Mouse (Mus musculus) limb, embryonic 13.5 days (tissue): ENCODE results near the gene Phf21a. TPM values are rescaled to one million over a fixed set of nuclear protein-coding genes. Genes with fewer than 3 reads are reported as not detected.

ENCODE experiments used
- ATAC-seq: fragments of 200-750 bp; cut with Nextera tagmentation; 2 replicates; pipeline ENCODE4 v1.8.0; 2017; ENCODE audit warnings: low read depth, moderate number of reproducible peaks, moderate TSS enrichment; ENCODE audit not compliant: low FRiP score
- H3K27ac ChIP-seq: fragments of 300-500 bp; sonication (generic); 2 replicates; pipeline ENCODE4 v1.5.1; 2015; ENCODE audit warnings: inconsistent platforms, mild to moderate bottlenecking, moderate library complexity
- H3K27me3 ChIP-seq: fragments of 300-500 bp; sonication (generic); 2 replicates; pipeline ENCODE4 v1.6.1; 2015; ENCODE audit warnings: mild to moderate bottlenecking, inconsistent platforms
- H3K36me3 ChIP-seq: fragments of 300-500 bp; sonication (generic); 2 replicates; pipeline ENCODE4 v1.6.1; 2015; ENCODE audit warnings: inconsistent platforms, mild to moderate bottlenecking, moderate library complexity
- H3K4me1 ChIP-seq: fragments of 300-500 bp; sonication (generic); 2 replicates; pipeline ENCODE4 v1.6.1; 2015; ENCODE audit warnings: inconsistent platforms
- H3K4me2 ChIP-seq: fragments of 300-500 bp; sonication (generic); replicated peaks from 2 replicates; pipeline ENCODE4 v1.6.1; 2015; ENCODE audit warnings: inconsistent platforms, mild to moderate bottlenecking, moderate library complexity
- H3K4me3 ChIP-seq: fragments of 300-500 bp; sonication (generic); 2 replicates; pipeline ENCODE4 v1.5.1; 2015; ENCODE audit warnings: moderate library complexity, mild to moderate bottlenecking, inconsistent platforms
- H3K9ac ChIP-seq: fragments of 300-500 bp; sonication (generic); 2 replicates; pipeline ENCODE4 v1.6.1; 2015; ENCODE audit warnings: mild to moderate bottlenecking, inconsistent platforms
- H3K9me3 ChIP-seq: fragments of 300-500 bp; sonication (generic); 2 replicates; pipeline ENCODE4 v1.6.1; 2016; ENCODE audit warnings: inconsistent platforms
- WGBS: fragments of 180-500 bp; shearing (Covaris S2); methylation state at CpG from one replicate; pipeline ENCODE4 v1.1.7; 2015; 5-methylcytosine and 5-hydroxymethylcytosine counted together
- polyA plus RNA-seq: library from polyadenylated mRNA; unstranded; fragments of >200 nt; fragmentation: Nextera tagmentation; extraction: Ambion mirVana; gene quantifications from 2 replicates; pipeline ENCODE4 v1.2.1, GENCODE M21; 2015

Gene Phf21a
- polyA plus RNA-seq, 1 experiment from 2014 or later, result 46.8 TPM

DNA sequence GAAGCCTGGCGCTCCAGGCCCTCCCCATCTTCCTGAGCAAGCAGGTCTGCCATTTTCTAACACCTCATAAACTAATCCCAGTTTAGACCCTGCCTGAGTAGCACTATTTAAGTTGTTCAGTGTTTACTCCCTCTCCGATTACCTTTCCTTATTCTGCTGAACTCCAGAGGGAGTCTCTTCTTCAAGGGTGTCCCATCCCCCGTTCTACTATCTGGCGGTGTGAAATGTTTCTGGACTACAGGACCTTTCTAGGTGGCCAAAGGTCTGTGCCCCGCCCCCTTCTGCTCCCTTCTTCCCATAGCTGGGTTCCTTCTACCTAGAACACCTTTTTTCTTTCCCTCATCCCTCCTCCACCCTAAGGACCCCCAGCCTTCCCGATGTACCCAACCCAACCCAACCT lies 32.6 kb upstream of the Phf21a start:
- Histone ChIP-seq H3K9ac (peak overlapping the region; percentile 79; the same call in 1 of the 2 replicates), H3K27ac (no peak overlapping the region)
- WGBS, result 9% methylated on average over 6 of the region's 6 CpGs

DNA sequence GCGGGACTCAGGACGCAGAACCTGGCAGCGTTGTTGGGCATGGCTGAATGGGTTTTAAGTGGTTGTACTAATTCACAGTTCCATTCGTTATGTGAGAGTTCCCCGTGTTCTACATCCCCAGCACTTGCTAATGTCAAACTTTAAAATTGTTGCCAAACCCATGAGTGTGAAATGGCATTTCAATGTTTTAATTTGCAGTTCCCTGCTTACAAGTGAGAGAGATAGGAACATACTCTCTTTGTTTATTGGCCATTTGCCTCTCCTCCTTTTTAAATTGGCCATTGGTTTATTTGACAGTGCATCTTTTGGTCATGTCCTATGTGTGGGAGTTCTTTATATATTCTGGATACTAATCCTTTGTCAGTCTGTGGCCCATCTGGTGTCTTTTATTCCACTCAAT lies 31.6 kb upstream of the Phf21a start:
- WGBS, result 83% methylated on average over 5 of the region's 5 CpGs
- peaks cover 31% of the 10 kb centered on the region for H3K27me3 ChIP-seq
- H3K4me3 ChIP-seq, result no peak overlapping the region

More for the DNA sequence above, 32.6 kb upstream of the Phf21a start:
- H3K4me1 ChIP-seq, result peaks cover 44% of the 10 kb centered on the region
- H3K36me3 ChIP-seq, result no peaks in the 10 kb centered on the region
- H3K27me3 ChIP-seq, result peaks cover 31% of the 10 kb centered on the region
- no peaks in the 10 kb centered on the region for H3K9me3 ChIP-seq
- no peak for ATAC-seq
- peak overlapping the region; percentile 93 for H3K4me2 ChIP-seq
- H3K4me3 ChIP-seq, result peak overlapping the region; percentile 70

DNA sequence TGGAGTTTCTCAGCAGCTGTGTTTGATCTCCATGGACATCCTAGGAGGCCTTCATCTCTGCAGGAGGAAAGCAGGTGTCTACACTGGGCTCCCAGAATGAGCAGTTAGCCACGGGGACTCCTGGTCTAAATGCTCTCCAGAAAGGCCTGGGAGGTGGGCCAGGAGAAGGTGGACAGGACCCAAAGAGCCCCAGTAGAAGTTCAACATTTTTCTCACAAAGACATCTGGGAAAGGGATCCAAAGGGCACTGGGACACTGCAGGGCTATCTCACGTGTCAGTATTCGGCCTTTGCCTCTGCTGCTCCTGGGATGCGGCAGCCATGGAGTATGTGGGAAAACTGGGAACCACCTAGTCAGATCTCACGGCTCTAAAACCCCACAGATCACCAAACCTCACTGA lies 29.8 kb upstream of the Phf21a start:
- peaks cover 18% of the 10 kb centered on the region for H3K4me1 ChIP-seq
- H3K9ac ChIP-seq, result no peak overlapping the region
- 61% methylated on average over 5 of the region's 5 CpGs for WGBS
- no peak for ATAC-seq
- no peaks in the 10 kb centered on the region for H3K36me3 ChIP-seq
- H3K4me3 ChIP-seq, result no peak overlapping the region
- no peaks in the 10 kb centered on the region for H3K9me3 ChIP-seq
- no peak overlapping the region for H3K27ac ChIP-seq
- peaks cover 31% of the 10 kb centered on the region for H3K27me3 ChIP-seq
- H3K4me2 ChIP-seq, result no peak overlapping the region

More for the DNA sequence above, 31.6 kb upstream of the Phf21a start:
- Histone ChIP-seq H3K9me3 (no peaks in the 10 kb centered on the region), H3K36me3 (no peaks in the 10 kb centered on the region), H3K4me2 (no peak overlapping the region), H3K9ac (no peak overlapping the region), H3K4me1 (peaks cover 35% of the 10 kb centered on the region), H3K27ac (no peak overlapping the region)
- ATAC-seq, result no peak

DNA sequence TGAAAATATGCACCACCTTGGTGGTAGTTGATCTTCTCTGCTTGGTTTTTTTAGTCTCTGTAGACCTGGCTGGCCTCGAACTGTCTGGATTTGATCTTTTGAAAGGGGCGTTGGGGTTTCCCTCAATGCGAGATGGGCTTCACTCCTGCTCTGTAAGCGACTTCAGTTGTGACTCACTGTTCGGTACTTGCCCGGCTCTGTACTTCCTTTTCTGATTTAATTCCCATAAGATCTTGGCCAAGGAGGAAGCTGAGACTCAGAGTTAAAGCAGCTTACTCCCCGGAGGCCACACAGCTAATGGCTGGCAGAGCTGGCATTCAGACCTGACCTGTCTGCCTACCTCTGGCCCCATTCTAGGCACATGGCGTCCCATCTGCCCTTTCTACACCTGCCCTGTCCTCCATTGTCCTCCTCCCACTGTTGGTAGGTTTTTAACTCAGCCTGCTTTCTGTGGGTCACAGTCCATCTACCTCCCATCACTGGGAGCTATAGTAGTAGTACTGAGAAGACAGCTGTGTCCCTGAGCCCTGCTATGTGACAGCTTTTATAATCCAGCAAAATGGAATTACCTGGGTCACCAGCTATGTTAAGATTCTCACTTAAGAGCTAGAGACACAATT lies 27.5 kb upstream of the Phf21a start:
- Histone ChIP-seq H3K9ac (no peak overlapping the region), H3K36me3 (no peaks in the 10 kb centered on the region), H3K27ac (no peak overlapping the region), H3K4me1 (peaks cover under 1% of the 10 kb centered on the region; the same call in 1 of the 2 replicates), H3K4me2 (no peak overlapping the region), H3K9me3 (no peaks in the 10 kb centered on the region), H3K27me3 (peaks cover 14% of the 10 kb centered on the region), H3K4me3 (no peak overlapping the region)
- WGBS, result 78% methylated on average over 8 of the region's 8 CpGs
- ATAC-seq, result no peak

DNA sequence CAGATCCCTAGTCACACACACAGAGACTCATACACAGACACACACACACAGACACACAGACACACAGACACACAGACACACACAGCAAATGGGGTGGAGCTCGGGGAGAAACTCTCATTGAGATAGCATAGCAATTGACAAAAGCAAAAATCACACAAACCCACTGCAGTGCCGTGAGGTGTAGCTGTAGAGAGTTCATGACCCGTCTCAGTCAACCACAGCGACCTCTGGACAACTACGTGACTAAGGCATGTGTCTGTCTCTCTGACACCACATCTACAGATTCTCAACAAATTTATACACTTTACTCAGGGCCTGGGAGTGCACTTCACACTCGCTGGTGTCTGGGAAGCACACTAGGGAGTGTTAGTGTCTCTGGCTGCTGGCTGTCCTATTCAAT lies 27.0 kb upstream of the Phf21a start:
- Histone ChIP-seq H3K27ac (no peak overlapping the region), H3K4me1 (no peaks in the 10 kb centered on the region), H3K9me3 (no peaks in the 10 kb centered on the region), H3K4me3 (no peak overlapping the region), H3K36me3 (no peaks in the 10 kb centered on the region), H3K4me2 (no peak overlapping the region), H3K9ac (no peak overlapping the region), H3K27me3 (peaks cover 9% of the 10 kb centered on the region)
- WGBS, result 74% methylated on average over 6 of the region's 6 CpGs
- no peak; the same call in 1 of the 2 replicates for ATAC-seq

GRCm38 (mm10) chr2:92066899-92067298 lies 26.0 kb upstream of the Phf21a start:
- Histone ChIP-seq H3K4me3 (no peak overlapping the region), H3K9me3 (no peaks in the 10 kb centered on the region), H3K27me3 (peaks cover 2% of the 10 kb centered on the region; the same call in 1 of the 2 replicates), H3K27ac (no peak overlapping the region), H3K9ac (no peak overlapping the region), H3K4me2 (no peak overlapping the region), H3K36me3 (no peaks in the 10 kb centered on the region), H3K4me1 (no peaks in the 10 kb centered on the region)
- WGBS, result 61% methylated on average over 1 of the region's 1 CpGs
- ATAC-seq, result no peak

- H3K36me3 ChIP-seq, result no peaks in the 10 kb centered on the region
- no peak overlapping the region for H3K4me2 ChIP-seq
- H3K4me3 ChIP-seq, result no peak overlapping the region
- no peak overlapping the region for H3K9ac ChIP-seq
- ATAC-seq, result no peak
- no peaks in the 10 kb centered on the region for H3K27me3 ChIP-seq
- H3K4me1 ChIP-seq, result no peaks in the 10 kb centered on the region
- WGBS, result 76% methylated on average over 3 of the region's 3 CpGs
- H3K9me3 ChIP-seq, result no peaks in the 10 kb centered on the region
- H3K27ac ChIP-seq, result no peak overlapping the region
Observed at GRCm38 (mm10) chr2:92067600-92067999, 25.3 kb upstream of the Phf21a start.

- H3K9ac ChIP-seq, result no peak overlapping the region
- WGBS, result 61% methylated on average over 5 of the region's 5 CpGs
- no peak overlapping the region for H3K27ac ChIP-seq
- H3K4me3 ChIP-seq, result no peak overlapping the region
- no peaks in the 10 kb centered on the region for H3K36me3 ChIP-seq
- no peak for ATAC-seq
- no peaks in the 10 kb centered on the region for H3K27me3 ChIP-seq
- H3K9me3 ChIP-seq, result no peaks in the 10 kb centered on the region
- no peak overlapping the region for H3K4me2 ChIP-seq
- H3K4me1 ChIP-seq, result no peaks in the 10 kb centered on the region
Observed at GRCm38 (mm10) chr2:92069630-92070029, 23.3 kb upstream of the Phf21a start.

DNA sequence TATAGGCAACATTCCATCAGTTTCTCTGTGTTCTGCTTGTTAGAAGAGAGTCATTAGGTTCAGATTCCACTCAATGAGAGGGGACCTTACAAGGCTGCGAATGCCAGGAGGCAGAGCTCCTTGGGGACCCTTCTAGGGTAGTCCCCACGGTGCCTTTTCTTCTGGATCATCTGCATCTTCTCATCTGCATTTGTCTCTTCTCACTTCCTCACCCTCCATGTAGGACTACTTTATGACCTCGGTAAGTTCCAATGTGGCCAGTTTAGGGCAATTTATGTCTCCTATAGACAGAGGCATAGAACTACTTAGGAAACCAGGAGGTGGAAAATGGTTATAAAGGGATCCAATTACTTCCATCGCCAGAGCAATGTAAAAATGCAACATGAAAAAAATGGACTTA lies 21.8 kb upstream of the Phf21a start:
- no peak for ATAC-seq
- Histone ChIP-seq H3K4me1 (no peaks in the 10 kb centered on the region), H3K27me3 (no peaks in the 10 kb centered on the region), H3K4me2 (no peak overlapping the region), H3K9ac (no peak overlapping the region), H3K9me3 (no peaks in the 10 kb centered on the region), H3K27ac (no peak overlapping the region), H3K4me3 (no peak overlapping the region), H3K36me3 (no peaks in the 10 kb centered on the region)
- WGBS, result 70% methylated on average over 4 of the region's 4 CpGs

DNA sequence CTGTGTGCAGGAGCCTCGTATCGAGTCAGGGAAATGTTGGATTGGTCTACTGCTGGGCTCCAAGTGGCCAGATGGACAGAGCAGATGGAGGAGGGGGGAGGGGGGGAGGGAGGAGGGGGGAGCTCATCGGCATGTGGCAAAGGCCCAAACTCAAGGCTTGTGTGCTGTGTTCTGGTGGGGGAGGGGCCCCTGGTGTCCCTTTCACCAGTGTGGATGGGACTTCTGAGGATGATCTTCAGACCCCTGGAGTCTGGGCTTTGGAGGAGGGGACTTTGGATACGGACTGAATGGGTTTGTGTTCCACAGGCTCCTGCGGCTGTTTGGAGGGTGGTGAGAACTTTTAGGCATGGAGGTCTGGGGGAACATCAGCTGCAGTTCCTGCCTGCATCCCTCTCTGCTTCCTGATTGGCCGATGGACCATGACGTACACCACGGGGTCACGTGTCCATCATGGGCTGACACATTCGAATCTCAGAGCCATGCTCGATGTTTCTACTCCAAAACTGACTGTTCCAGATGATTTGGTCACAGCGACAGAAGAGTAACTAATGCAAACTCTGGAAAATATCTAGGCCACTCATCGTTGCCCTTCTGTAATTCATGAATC lies 16.7 kb upstream of the Phf21a start:
- no peaks in the 10 kb centered on the region for H3K4me1 ChIP-seq
- no peak overlapping the region for H3K27ac ChIP-seq
- WGBS, result 80% methylated on average over 13 of the region's 13 CpGs
- H3K9ac ChIP-seq, result no peak overlapping the region
- no peaks in the 10 kb centered on the region for H3K36me3 ChIP-seq
- no peak overlapping the region for H3K4me3 ChIP-seq
- H3K27me3 ChIP-seq, result no peaks in the 10 kb centered on the region
- no peak overlapping the region for H3K4me2 ChIP-seq
- no peaks in the 10 kb centered on the region for H3K9me3 ChIP-seq
- ATAC-seq, result no peak

DNA sequence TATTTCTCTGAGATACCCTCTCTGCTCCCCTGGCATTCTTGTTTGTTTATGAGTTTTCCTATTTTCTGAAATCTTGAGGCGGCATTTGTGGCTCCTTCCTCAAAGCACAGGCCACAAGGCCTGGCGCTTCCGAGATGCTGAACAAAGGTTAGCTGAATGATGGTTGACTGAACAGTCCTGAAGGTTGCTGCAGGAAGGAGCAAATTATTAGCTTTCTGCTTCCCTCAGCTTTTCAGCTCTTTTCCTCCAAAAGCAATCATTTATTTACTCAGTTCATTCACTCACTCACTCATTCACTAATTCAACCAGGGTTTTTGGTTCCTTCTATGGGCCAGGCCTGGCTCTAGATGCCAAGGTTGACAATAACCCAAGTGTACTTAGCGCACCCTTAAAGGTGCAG lies 10.7 kb upstream of the Phf21a start:
- Histone ChIP-seq H3K4me1 (no peaks in the 10 kb centered on the region), H3K9me3 (no peaks in the 10 kb centered on the region), H3K36me3 (no peaks in the 10 kb centered on the region), H3K4me3 (no peak overlapping the region), H3K27ac (no peak overlapping the region), H3K4me2 (no peak overlapping the region), H3K9ac (no peak overlapping the region), H3K27me3 (no peaks in the 10 kb centered on the region)
- no peak for ATAC-seq
- whole genome bisulfite sequencing, result 94% methylated on average over 4 of the region's 4 CpGs

DNA sequence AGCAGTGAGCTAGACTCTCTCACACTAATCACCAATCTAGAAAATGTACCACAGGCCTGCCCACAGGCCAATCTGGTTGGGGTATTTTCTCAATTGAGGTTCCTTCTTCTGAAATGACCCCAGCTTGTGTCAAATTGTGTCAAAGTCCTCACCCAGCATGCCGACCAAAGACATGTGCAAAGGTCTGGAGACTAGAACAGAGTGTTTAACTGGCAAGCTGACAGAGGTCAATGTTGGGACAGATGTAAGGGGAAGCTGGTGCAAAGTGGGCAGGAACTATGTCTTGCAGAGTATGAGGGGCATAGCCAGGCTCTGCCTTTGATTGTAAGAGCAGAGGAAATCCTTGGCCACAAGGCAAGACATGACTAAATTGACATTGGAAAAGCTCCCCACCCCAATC lies 7.2 kb upstream of the Phf21a start:
- 83% methylated on average over 1 of the region's 1 CpGs for WGBS
- H3K4me3 ChIP-seq, result no peak overlapping the region
- H3K27me3 ChIP-seq, result no peaks in the 10 kb centered on the region
- H3K36me3 ChIP-seq, result no peaks in the 10 kb centered on the region
- H3K27ac ChIP-seq, result no peak overlapping the region
- no peak overlapping the region for H3K9ac ChIP-seq
- H3K4me2 ChIP-seq, result no peak overlapping the region
- no peaks in the 10 kb centered on the region for H3K9me3 ChIP-seq
- no peak for ATAC-seq
- H3K4me1 ChIP-seq, result no peaks in the 10 kb centered on the region

- Histone ChIP-seq H3K4me3 (no peak overlapping the region), H3K9me3 (no peaks in the 10 kb centered on the region), H3K27me3 (no peaks in the 10 kb centered on the region), H3K4me2 (no peak overlapping the region), H3K36me3 (no peaks in the 10 kb centered on the region), H3K27ac (no peak overlapping the region), H3K4me1 (no peaks in the 10 kb centered on the region), H3K9ac (no peak overlapping the region)
- no peak for ATAC-seq
- WGBS, result 76% methylated on average over 4 of the region's 4 CpGs
Observed at GRCm38 (mm10) chr2:92087065-92087464, 5.9 kb upstream of the Phf21a start.
